Mouse (Mus musculus): ENCODE measurements around the gene Tacr2. TPM values are rescaled to one million over a fixed set of nuclear protein-coding genes. Genes with fewer than 3 reads are reported as not detected.
A peak's percentile ranks its signal among the peaks of the same experiment; 100 is the strongest.

Gene Tacr2
- total RNA-seq (2017), result not detected in 2 replicates

- no peak for ATAC-seq (ENCODE audit: extremely low read depth, insufficient number of reproducible peaks, low FRiP score, poor library complexity, severe bottlenecking)
These were observed at the start of gene Tacr2 for GRCm38 (mm10) chr10:62252000-62252488. Tacr2 (plus strand) TSS chr10:62252438.

- ATAC-seq (ENCODE audit: extremely low read depth, insufficient number of reproducible peaks, low FRiP score, poor library complexity, severe bottlenecking), result no peak
These were observed 49.7 kb upstream of the Tacr2 start for GRCm38 (mm10) chr10:62202574-62202973.

GRCm38 (mm10) chr10:62208241-62208896, 43.9 kb upstream of the Tacr2 start:
- no peak for ATAC-seq (ENCODE audit: extremely low read depth, insufficient number of reproducible peaks, low FRiP score, poor library complexity, severe bottlenecking)

- ATAC-seq (ENCODE audit: extremely low read depth, insufficient number of reproducible peaks, low FRiP score, poor library complexity, severe bottlenecking), result no peak
These were observed 40.9 kb upstream of the Tacr2 start for GRCm38 (mm10) chr10:62211310-62211709.

- ATAC-seq (ENCODE audit: extremely low read depth, insufficient number of reproducible peaks, low FRiP score, poor library complexity, severe bottlenecking), result no peak
These were observed 37.0 kb upstream of the Tacr2 start for GRCm38 (mm10) chr10:62215169-62215616.

DNA sequence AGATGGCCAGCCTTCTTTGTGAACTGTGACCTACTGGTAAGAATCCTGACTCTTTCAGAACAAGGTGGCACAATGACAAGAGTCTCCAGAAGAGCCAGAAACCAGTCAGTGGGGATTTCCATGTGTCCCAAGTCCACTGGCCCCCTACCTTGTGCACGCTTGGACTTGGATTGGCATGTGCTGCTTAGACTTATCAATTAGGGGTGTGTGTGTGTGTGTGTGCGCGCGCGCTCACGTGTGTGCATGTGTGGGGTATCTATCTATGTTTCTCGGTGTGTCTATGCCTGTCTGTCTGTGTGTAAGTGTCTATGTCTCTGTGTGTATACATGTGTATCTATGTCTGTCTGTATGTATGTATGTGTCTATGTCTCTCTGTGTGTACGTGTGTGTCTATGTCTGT, 36.6 kb upstream of the Tacr2 start:
- ATAC-seq (ENCODE audit: extremely low read depth, insufficient number of reproducible peaks, low FRiP score, poor library complexity, severe bottlenecking), result no peak

GRCm38 (mm10) chr10:62216595-62216994, 35.6 kb upstream of the Tacr2 start:
- no peak for ATAC-seq (ENCODE audit: extremely low read depth, insufficient number of reproducible peaks, low FRiP score, poor library complexity, severe bottlenecking)

DNA sequence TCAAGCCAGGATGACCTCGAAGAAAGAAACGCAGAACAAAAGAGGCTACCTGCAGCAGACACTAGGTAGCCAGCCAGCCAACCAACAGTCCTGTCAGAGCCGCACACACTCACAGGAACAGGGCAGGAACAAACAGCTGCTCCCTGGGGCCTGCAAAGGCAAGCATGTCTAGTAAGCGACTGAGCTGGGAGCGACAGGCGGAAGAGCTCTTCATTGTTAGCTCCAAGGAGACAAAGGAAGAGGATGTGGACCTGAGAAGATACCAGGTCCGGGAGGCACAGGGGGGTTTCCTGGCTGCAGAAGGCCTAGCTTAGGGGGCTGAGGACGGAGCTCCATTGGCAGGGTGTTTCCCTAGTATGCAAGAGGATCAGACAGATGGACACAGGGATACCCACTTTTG, 35.0 kb upstream of the Tacr2 start:
- ATAC-seq (ENCODE audit: extremely low read depth, insufficient number of reproducible peaks, low FRiP score, poor library complexity, severe bottlenecking), result no peak

DNA sequence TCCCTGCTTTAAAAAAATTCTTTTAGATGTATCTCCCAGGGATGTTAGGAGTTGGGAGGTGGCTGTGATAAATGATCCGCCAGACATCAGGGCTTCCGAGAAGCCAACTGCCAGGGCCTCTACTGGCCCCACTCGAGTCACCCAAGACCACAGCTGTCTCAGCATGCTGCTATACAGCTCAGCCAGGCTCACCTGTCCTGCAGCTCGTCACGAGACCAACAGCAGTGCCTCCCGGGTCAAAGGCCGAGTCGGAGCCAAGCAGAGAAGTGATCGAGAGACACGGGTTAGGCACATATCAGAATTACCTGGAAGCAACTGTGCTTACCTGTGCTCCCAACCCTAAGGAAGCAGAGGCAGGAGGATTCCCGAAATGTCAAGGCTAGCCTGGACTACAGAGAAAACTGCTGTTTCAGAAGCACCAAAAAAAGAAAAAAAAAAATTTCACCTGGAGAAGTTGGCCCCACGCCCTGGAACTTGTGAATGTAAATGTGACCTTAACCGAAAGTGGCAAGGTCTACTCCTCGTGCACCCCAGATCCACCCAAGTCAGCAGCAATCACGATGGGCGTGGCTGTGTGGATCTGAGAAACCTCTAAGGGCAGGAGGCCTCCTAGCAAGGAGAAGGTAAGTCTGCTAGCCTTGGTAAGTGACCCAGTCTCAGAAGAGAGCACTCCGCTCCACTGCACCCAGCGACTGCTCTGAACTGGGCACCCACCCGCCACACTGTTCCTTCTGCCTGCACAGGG, 34.0 kb upstream of the Tacr2 start:
- no peak for ATAC-seq (ENCODE audit: extremely low read depth, insufficient number of reproducible peaks, low FRiP score, poor library complexity, severe bottlenecking)

- ATAC-seq (ENCODE audit: extremely low read depth, insufficient number of reproducible peaks, low FRiP score, poor library complexity, severe bottlenecking), result no peak
These were observed 33.5 kb upstream of the Tacr2 start for GRCm38 (mm10) chr10:62218789-62219172.

DNA sequence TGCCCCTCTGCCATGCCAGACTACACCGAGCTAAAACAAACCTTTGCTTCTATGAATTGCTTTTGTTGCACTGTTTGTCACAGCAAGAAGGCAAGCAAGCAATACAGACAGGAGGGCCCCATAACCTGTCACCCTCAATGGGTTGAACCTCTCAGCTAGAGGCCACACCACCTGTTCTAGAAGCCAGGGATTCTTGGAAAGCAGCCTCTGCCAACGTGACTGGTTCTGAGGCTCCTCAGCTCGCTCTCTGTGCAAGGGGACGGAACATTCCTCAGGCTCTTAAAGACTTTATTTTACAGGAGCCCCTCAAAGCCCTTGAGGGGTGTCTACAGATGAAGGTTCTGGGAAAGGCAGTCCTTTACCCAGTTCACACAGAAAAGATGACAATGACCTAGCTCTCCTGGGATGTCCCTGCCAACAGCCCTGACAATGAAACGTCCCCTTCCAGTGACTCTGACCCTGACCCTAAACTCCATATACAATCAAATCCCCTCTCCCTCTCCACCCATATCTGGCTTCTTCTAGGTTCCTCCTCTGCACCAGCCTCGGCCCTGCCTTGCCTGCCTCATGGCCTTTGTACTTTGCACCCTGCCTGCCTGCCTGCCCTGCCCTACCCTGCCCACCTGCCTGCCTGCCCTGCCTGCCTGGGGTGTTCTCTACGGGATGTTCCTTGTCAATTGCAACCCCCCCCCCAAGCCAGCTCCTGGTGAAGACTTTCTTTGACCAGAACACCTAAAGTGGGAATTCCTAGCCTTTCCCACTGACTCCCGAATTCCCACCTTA, 31.3 kb upstream of the Tacr2 start:
- no peak for ATAC-seq (ENCODE audit: extremely low read depth, insufficient number of reproducible peaks, low FRiP score, poor library complexity, severe bottlenecking)

DNA sequence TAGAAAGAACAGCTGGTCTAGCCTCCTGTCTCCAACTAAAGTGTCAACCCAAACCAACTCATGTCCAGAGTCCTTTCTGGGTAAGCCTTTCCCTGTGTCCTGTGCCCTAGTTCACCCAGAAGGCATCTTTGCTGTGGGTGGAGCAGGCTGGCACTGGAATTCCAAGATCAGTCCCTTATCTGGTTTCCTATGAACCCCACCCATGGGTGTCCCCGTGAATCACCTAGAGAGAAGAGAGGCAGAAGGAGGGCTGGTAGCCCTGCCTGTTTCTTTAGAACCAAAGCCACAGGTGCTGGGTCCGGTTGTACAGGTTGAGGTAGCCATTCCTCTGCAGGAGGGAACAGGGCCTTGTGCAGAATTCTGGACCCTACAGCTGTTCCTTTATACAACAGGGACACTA, 30.6 kb upstream of the Tacr2 start:
- ATAC-seq (ENCODE audit: extremely low read depth, insufficient number of reproducible peaks, low FRiP score, poor library complexity, severe bottlenecking), result no peak

- no peak for ATAC-seq (ENCODE audit: extremely low read depth, insufficient number of reproducible peaks, low FRiP score, poor library complexity, severe bottlenecking)
These were observed 29.5 kb upstream of the Tacr2 start for GRCm38 (mm10) chr10:62222777-62223176.

- ATAC-seq (ENCODE audit: extremely low read depth, insufficient number of reproducible peaks, low FRiP score, poor library complexity, severe bottlenecking), result no peak
These were observed 28.0 kb upstream of the Tacr2 start for GRCm38 (mm10) chr10:62224231-62224630.

GRCm38 (mm10) chr10:62225839-62226238, 26.4 kb upstream of the Tacr2 start:
- ATAC-seq (ENCODE audit: extremely low read depth, insufficient number of reproducible peaks, low FRiP score, poor library complexity, severe bottlenecking), result no peak

- no peak for ATAC-seq (ENCODE audit: extremely low read depth, insufficient number of reproducible peaks, low FRiP score, poor library complexity, severe bottlenecking)
These were observed 24.1 kb upstream of the Tacr2 start for GRCm38 (mm10) chr10:62228126-62228525.

GRCm38 (mm10) chr10:62230708-62231394, 21.4 kb upstream of the Tacr2 start, which contains the start of gene Tspan15:
Tspan15 (minus strand) TSS chr10:62231251.
- ATAC-seq (ENCODE audit: extremely low read depth, insufficient number of reproducible peaks, low FRiP score, poor library complexity, severe bottlenecking), result peak; percentile 37; the same call in 1 of the 2 replicates

DNA sequence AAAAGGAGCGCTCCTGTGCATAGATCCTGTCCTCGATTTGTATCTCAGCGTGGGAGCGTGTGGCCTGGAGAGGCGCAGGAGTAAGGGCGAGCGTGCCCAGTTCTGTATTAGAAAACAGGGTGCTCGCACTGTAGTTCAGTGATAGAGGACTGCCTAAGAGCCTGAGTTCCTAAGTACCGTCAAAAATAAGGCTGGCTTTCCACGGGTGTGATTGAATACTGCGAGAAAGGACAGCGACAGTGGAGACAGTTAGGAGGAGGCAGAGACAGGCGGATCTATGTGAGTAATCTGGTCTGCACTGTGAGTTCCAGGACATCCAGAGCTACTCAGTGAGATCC, 20.9 kb upstream of the Tacr2 start:
- ATAC-seq (ENCODE audit: extremely low read depth, insufficient number of reproducible peaks, low FRiP score, poor library complexity, severe bottlenecking), result no peak

- no peak for ATAC-seq (ENCODE audit: extremely low read depth, insufficient number of reproducible peaks, low FRiP score, poor library complexity, severe bottlenecking)
These were observed 20.4 kb upstream of the Tacr2 start for GRCm38 (mm10) chr10:62231811-62232210.

Data from neutrophil, adult 5-6 weeks (primary cell).